Mouse (Mus musculus) myocyte (in vitro differentiated cells): ENCODE data around the gene Pdk4. TPM values are rescaled to one million over a fixed set of nuclear protein-coding genes. Genes with fewer than 3 reads are reported as not detected.

ENCODE experiments used
- H3K27me3 ChIP-seq: one replicate; pipeline ENCODE4 v1.6.1; 2011; ENCODE audit not compliant: control insufficient read depth, insufficient read depth, insufficient read length
- H3K36me3 ChIP-seq: one replicate; pipeline ENCODE4 v1.6.1; 2011; ENCODE audit not compliant: control insufficient read depth, insufficient read depth
- H3K4me2 ChIP-seq: one replicate; pipeline ENCODE4 v1.6.1; 2011; ENCODE audit warnings: low read depth, control low read depth
- H3K4me3 ChIP-seq: one replicate; pipeline ENCODE4 v1.5.1; 2011; ENCODE audit warnings: mild to moderate bottlenecking, control low read depth, moderate library complexity
- H3K79me2 ChIP-seq: one replicate; pipeline ENCODE4 v1.6.1; 2011; ENCODE audit not compliant: control insufficient read depth, insufficient read depth
- H3ac ChIP-seq: one replicate; pipeline ENCODE4 v1.6.1; 2011; ENCODE audit not compliant: control insufficient read depth, insufficient read length
- CEBPB ChIP-seq: IDR thresholded peaks from 2 replicates; pipeline ENCODE4 v1.6.1; 2011; ENCODE audit warnings: mild to moderate bottlenecking, moderate library complexity; ENCODE audit not compliant: poor library complexity, insufficient read depth, severe bottlenecking
- E2F4 ChIP-seq: IDR thresholded peaks from one replicate; pipeline ENCODE4 v1.6.1; 2011; ENCODE audit warnings: mild to moderate bottlenecking, control low read depth, moderate library complexity; ENCODE audit not compliant: insufficient read depth
- MAX ChIP-seq: IDR thresholded peaks from one replicate; pipeline ENCODE4 v1.6.1; 2011; ENCODE audit warnings: low read depth, mild to moderate bottlenecking, control low read depth
- MYOD1 ChIP-seq, 3 experiments: IDR thresholded peaks; one replicate each; pipeline ENCODE4 v1.6.1; 2011; ENCODE audit warnings: control low read depth in 2 of 3, low read depth in 2 of 3, mild to moderate bottlenecking in 2 of 3, moderate library complexity in 1 of 3; ENCODE audit not compliant: insufficient read length in 2 of 3, control insufficient read depth in 1 of 3
- MYOG ChIP-seq, 3 experiments: IDR thresholded peaks; one replicate each; pipeline ENCODE4 v1.6.1; 2011; ENCODE audit warnings: control low read depth in 2 of 3, low read depth in 2 of 3, mild to moderate bottlenecking in 2 of 3; ENCODE audit not compliant: insufficient read length in 2 of 3, control insufficient read depth in 1 of 3, insufficient read depth in 1 of 3
- POLR2A ChIP-seq: IDR thresholded peaks from one replicate; pipeline ENCODE4 v1.6.1; 2011; ENCODE audit warnings: low read depth, mild to moderate bottlenecking, control low read depth, moderate library complexity; ENCODE audit not compliant: insufficient read length
- POLR2AphosphoS2 ChIP-seq: IDR thresholded peaks from one replicate; pipeline ENCODE4 v1.6.1; 2011; ENCODE audit warnings: low read depth, control low read depth; ENCODE audit not compliant: insufficient read length
- REST ChIP-seq: IDR thresholded peaks from one replicate; pipeline ENCODE4 v1.6.1; 2011; ENCODE audit warnings: mild to moderate bottlenecking, control low read depth, moderate library complexity; ENCODE audit not compliant: insufficient read depth, insufficient read length
- SRF ChIP-seq: IDR thresholded peaks from one replicate; pipeline ENCODE4 v1.6.1; 2011; ENCODE audit warnings: low read depth; ENCODE audit not compliant: control insufficient read depth, insufficient read length
- TCF12 ChIP-seq: IDR thresholded peaks from one replicate; pipeline ENCODE4 v1.6.1; 2011; ENCODE audit warnings: mild to moderate bottlenecking, control low read depth; ENCODE audit not compliant: poor library complexity, insufficient read depth, severe bottlenecking
- TCF3 ChIP-seq: IDR thresholded peaks from one replicate; pipeline ENCODE4 v1.6.1; 2011; ENCODE audit warnings: low read depth, control low read depth; ENCODE audit not compliant: insufficient read length
- USF1 ChIP-seq: IDR thresholded peaks from one replicate; pipeline ENCODE4 v1.6.1; 2011; ENCODE audit warnings: low read depth, mild to moderate bottlenecking, control low read depth, moderate library complexity
- polyA plus RNA-seq: library from polyadenylated mRNA; unstranded; fragments of >200 nt; fragmentation: generic; extraction: Trizol; gene quantifications from one replicate; pipeline ENCODE4 v1.2.1, GENCODE M21; 2012; ENCODE audit warnings: missing spikeins

The Pdk4 gene
- polyA plus RNA-seq, 1 experiment: 5.3 TPM

DNA sequence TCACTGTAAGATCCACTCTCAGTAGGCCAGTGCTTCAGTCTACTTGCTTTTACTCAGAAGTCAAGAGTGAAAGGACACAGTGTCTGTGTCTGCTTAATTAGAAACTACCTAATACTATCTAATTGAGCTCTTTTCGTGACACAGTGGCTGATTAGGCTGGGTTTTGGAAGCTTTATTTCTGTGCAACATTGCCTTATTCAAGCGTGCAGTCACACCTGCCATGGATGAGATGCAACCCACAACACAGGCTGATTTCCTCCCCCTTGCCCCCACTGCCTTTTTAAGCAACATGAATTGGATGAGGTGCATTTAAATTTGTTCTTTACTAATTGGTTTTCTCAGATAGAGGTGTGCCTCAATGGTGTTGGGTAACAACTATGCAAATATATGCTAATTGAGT, 62.2 kb downstream of the Pdk4 start:
- H3K4me3 ChIP-seq: no peak overlapping the region
- TF ChIP-seq USF1 (no peak), MAX (no peak), REST (no peak), POLR2AphosphoS2 (no peak), TCF12 (no peak), TCF3 (no peak), SRF (no peak), POLR2A (no peak), E2F4 (no peak), CEBPB (no peak), MYOD1 (IDR thresholded peaks at IDR 0.05; ENCODE audit: control insufficient read depth in 1 of 3, insufficient read length in 2 of 3, low read depth in 2 of 3) (no peak), MYOG (IDR thresholded peaks at IDR 0.05; ENCODE audit: control insufficient read depth in 1 of 3, insufficient read depth in 1 of 3, insufficient read length in 2 of 3, low read depth in 2 of 3) (no peak)

More for the DNA sequence above, 62.2 kb downstream of the Pdk4 start:
- Histone ChIP-seq H3K4me2 (no peak overlapping the region), H3K36me3 (no peaks in the 10 kb centered on the region), H3K79me2 (no peaks in the 10 kb centered on the region), H3ac (no peak overlapping the region), H3K27me3 (no peaks in the 10 kb centered on the region)

Other genes with a start within 250 kb of the Pdk4 start
- gene Pon3, start 240.0 kb downstream of the Pdk4 start, polyA plus RNA-seq: 1.8 TPM
- gene Pon2, start 197.9 kb downstream of the Pdk4 start, polyA plus RNA-seq: 14.2 TPM
- gene Asb4, start 112.9 kb downstream of the Pdk4 start, polyA plus RNA-seq: 0.01 TPM
- 3.9 TPM for gene Dync1i1, start 229.3 kb upstream of the Pdk4 start, polyA plus RNA-seq